Mouse (Mus musculus) megakaryocyte, embryonic 14.5 days (primary cell): ENCODE results near the gene Gab1. TPM values are rescaled to one million over a fixed set of nuclear protein-coding genes. Genes with fewer than 3 reads are reported as not detected.

Source experiments
- H3K27me3 ChIP-seq: replicated peaks from 2 replicates; pipeline ENCODE3; 2012; ENCODE audit warnings: inconsistent platforms
- H3K36me3 ChIP-seq: replicated peaks from 2 replicates; pipeline ENCODE3; 2012; ENCODE audit warnings: low read length, inconsistent platforms, mixed read lengths
- H3K4me1 ChIP-seq: 2 replicates; pipeline ENCODE4 v1.6.1; 2012; ENCODE audit warnings: inconsistent platforms
- H3K4me3 ChIP-seq: replicated peaks from 2 replicates; pipeline ENCODE3; 2012; ENCODE audit warnings: moderate library complexity, mild to moderate bottlenecking, inconsistent platforms
- H3K9me3 ChIP-seq: 2 replicates; pipeline ENCODE4 v1.6.1; 2012; ENCODE audit warnings: inconsistent platforms
- FLI1 ChIP-seq: IDR thresholded peaks from 2 replicates; pipeline ENCODE4 v1.6.1; 2012; ENCODE audit warnings: low read length, inconsistent platforms, mixed read lengths
- GATA1 ChIP-seq: IDR thresholded peaks from 3 replicates; pipeline ENCODE4 v1.6.1; 2012; ENCODE audit warnings: mixed read lengths, low read length, inconsistent platforms, borderline replicate concordance
- polyA plus RNA-seq: library from polyadenylated mRNA; stranded (reverse); fragments of >175 nt; gene quantifications from 2 replicates; pipeline ENCODE4 v1.2.3, GENCODE M21; 2012; ENCODE audit warnings: low replicate concordance; ENCODE audit not compliant: insufficient read depth

Gab1 gene
- polyA plus RNA-seq, 1 experiment, result 3.2 TPM

DNA sequence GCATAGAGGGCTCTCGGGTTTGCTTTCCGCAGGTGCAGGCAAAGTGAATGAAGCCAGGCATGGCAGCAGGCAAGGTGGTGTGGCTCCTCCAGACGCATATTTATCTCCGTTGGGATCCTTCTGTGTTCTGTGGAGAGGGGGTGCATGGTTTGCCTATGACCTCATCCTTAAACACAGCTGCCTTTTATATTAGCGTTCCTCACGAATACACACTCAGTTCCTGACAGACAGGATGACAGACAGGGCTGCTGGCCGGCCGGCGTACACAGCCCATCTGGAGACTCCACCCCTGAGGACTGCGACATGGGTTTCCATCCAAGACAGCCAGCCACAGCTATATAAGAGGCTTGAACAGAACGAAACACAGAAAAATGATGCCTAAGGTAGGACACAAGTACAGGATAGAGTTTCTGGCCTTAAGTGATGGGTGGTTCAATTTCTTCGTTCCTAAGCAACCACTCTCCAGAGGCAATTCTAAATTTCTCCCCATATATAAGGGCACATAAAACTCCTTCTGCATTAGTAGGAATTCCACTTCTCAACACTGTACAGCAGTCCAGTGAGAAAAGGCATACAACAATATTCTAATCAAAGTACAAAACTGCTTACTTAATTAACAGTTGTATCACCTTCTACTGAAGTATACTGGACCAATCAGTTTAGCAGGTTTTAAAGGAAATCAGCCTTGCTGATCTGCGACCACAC lies 66.1 kb downstream of the Gab1 start:
- Histone ChIP-seq H3K4me3 (no peak overlapping the region), H3K36me3 (no peaks in the 10 kb centered on the region), H3K4me1 (peaks cover 13% of the 10 kb centered on the region), H3K9me3 (peaks cover 3% of the 10 kb centered on the region), H3K27me3 (no peaks in the 10 kb centered on the region)
- TF ChIP-seq FLI1 (no peak), GATA1 (no peak)

- Histone ChIP-seq H3K27me3 (no peaks in the 10 kb centered on the region), H3K4me1 (peaks cover 13% of the 10 kb centered on the region), H3K9me3 (peaks cover 3% of the 10 kb centered on the region), H3K4me3 (no peak overlapping the region), H3K36me3 (no peaks in the 10 kb centered on the region)
- TF ChIP-seq GATA1 (no peak), FLI1 (no peak)
These were observed 66.9 kb downstream of the Gab1 start for GRCm38 (mm10) chr8:80813439-80813838.

DNA sequence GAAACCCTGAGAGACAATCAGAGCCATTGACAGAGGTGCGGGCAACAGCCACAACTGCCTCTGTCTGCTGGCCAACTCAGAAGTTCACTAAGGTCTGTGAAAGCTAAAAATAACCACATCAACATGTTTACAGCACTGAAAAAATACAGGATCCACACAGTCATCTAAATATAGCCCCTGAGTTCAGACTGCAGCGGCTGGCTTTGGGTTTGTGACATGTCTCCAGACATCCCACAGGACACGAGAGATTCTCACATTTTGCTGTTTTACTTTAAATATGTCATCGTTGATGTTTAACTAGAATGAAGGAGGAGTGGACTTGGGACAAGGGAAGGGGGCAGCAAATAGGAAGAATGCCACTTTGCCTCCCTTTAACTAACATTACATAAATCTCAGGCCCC lies 68.7 kb downstream of the Gab1 start:
- Histone ChIP-seq H3K36me3 (no peaks in the 10 kb centered on the region), H3K4me3 (no peak overlapping the region), H3K4me1 (peaks cover 18% of the 10 kb centered on the region), H3K9me3 (no peaks in the 10 kb centered on the region), H3K27me3 (no peaks in the 10 kb centered on the region)
- TF ChIP-seq FLI1, result no peak
- no peak for TF ChIP-seq GATA1

DNA sequence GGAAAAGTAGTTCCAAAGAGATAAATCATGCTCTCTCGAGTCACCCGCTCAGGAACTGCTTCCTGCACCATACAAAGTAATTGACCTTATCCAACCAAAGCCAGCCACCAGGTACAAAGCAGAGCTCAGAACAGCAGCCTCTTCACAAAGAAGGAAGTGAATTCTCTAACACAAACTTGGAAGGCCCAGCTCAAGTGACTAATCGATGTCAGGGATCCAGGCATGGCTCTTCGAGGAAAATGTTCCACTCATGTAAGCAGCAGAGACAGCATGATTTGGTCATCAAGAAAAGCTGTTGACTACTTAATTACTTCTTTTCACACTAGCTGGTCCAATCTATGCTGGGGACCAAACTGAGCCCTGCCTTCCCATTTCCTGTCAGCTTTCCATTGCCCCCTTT lies 69.4 kb downstream of the Gab1 start:
- Histone ChIP-seq H3K4me1 (peaks cover 18% of the 10 kb centered on the region), H3K9me3 (no peaks in the 10 kb centered on the region), H3K27me3 (no peaks in the 10 kb centered on the region), H3K4me3 (no peak overlapping the region), H3K36me3 (no peaks in the 10 kb centered on the region)
- TF ChIP-seq FLI1 (no peak), GATA1 (no peak)

- H3K4me3 ChIP-seq, result no peak overlapping the region
- H3K36me3 ChIP-seq, result no peaks in the 10 kb centered on the region
- H3K9me3 ChIP-seq, result no peaks in the 10 kb centered on the region
- H3K27me3 ChIP-seq, result peaks cover 1% of the 10 kb centered on the region
- no peak for TF ChIP-seq FLI1
- TF ChIP-seq GATA1, result no peak
- peaks cover 18% of the 10 kb centered on the region for H3K4me1 ChIP-seq
These were observed 69.9 kb downstream of the Gab1 start for GRCm38 (mm10) chr8:80810442-80810841.

DNA sequence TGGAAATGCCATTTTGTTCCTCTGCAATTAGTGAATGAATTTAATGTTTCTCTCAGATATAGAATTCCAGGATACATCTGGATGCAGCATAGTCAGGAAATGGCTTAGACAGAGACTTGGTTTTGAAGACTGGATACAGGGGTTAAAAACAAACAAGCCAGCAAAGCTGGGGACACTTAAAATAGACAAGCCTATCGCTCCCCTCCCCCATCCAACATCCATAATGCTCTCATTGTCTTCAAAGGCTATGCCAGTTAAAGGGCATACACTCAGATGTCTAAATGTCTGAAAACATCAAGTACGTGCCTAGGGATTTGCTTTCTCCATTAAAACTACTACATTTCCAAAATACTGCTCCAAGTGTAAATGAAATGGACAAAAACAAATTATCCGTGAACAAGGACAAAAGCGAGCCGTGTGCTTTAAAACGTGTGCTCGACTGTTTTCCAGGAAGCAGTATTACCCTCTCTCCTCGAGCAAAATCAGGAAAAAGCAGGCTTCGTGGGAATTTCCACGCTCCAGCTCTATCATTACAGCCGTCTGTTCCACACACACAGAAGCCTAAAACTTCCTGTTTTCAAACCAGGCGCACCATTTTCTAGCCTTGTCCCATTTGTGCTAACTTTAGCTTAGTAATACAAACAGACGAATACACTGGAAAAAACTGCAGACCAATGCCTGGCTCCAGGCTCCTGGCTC lies 72.4 kb downstream of the Gab1 start:
- H3K4me1 ChIP-seq, result peaks cover 18% of the 10 kb centered on the region
- no peaks in the 10 kb centered on the region for H3K9me3 ChIP-seq
- no peak for TF ChIP-seq GATA1
- no peak for TF ChIP-seq FLI1
- peaks cover 7% of the 10 kb centered on the region for H3K27me3 ChIP-seq
- no peaks in the 10 kb centered on the region for H3K36me3 ChIP-seq
- no peak overlapping the region for H3K4me3 ChIP-seq

GRCm38 (mm10) chr8:80804066-80804619 lies 76.2 kb downstream of the Gab1 start:
- no peaks in the 10 kb centered on the region for H3K9me3 ChIP-seq
- H3K36me3 ChIP-seq, result no peaks in the 10 kb centered on the region

DNA sequence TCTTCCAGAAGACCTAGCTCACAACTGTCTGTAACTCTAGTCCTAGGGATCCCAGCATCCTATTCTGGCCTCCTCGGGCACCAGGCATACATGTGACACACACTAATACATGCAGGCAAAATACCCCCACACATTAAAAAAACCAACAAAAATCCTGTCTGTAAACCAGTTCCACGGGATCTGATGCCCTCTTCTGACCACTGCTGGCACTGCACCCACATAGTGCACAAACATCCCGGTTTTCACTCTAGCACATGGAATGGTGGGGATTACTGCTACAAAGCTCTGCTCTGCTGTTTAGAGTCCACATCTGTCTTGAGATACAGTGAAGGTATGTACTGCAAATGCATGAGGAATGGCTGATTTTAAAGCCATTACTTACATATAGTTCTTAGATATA lies 81.5 kb downstream of the Gab1 start:
- Histone ChIP-seq H3K27me3 (peaks cover 2% of the 10 kb centered on the region), H3K4me1 (peaks cover 5% of the 10 kb centered on the region; the same call in 1 of the 2 replicates), H3K9me3 (peaks cover 7% of the 10 kb centered on the region), H3K36me3 (no peaks in the 10 kb centered on the region), H3K4me3 (no peak overlapping the region)
- TF ChIP-seq GATA1 (no peak), FLI1 (no peak)

More at GRCm38 (mm10) chr8:80804066-80804619, 76.2 kb downstream of the Gab1 start:
- Histone ChIP-seq H3K27me3 (peaks cover 9% of the 10 kb centered on the region), H3K4me1 (peaks cover 5% of the 10 kb centered on the region), H3K4me3 (no peak overlapping the region)
- TF ChIP-seq FLI1 (no peak), GATA1 (no peak)

- Histone ChIP-seq H3K27me3 (peaks cover 2% of the 10 kb centered on the region), H3K9me3 (peaks cover 7% of the 10 kb centered on the region), H3K36me3 (no peaks in the 10 kb centered on the region), H3K4me1 (peaks cover 10% of the 10 kb centered on the region), H3K4me3 (no peak overlapping the region)
- no peak for TF ChIP-seq GATA1
These were observed 82.0 kb downstream of the Gab1 start for GRCm38 (mm10) chr8:80798198-80798777.

GRCm38 (mm10) chr8:80796070-80796469 lies 84.2 kb downstream of the Gab1 start:
- Histone ChIP-seq H3K4me1 (peaks cover 13% of the 10 kb centered on the region), H3K4me3 (no peak overlapping the region), H3K36me3 (no peaks in the 10 kb centered on the region), H3K27me3 (peaks cover 2% of the 10 kb centered on the region), H3K9me3 (peaks cover 7% of the 10 kb centered on the region)
- TF ChIP-seq GATA1 (no peak), FLI1 (no peak)
